Mouse (Mus musculus) retina, postnatal 7 days (tissue): ENCODE measurements at regions not wholly inside any gene's neighbourhood (a gene's known extent, or its start where the extent isn't known, plus 50 kb on each side); places are given as distances from the start of the nearest gene placed in this dataset.

Source experiments
- DNase-seq: peaks from one replicate; pipeline ENCODE4 v3.0.0-alpha.2; 2012; ENCODE audit warnings: low read depth, low spot score

- DNase-seq, result no peak
Measured at GRCm38 (mm10) chr11:18165609-18166347, 212.1 kb upstream of the Etaa1 start.

- no peak for DNase-seq
Measured at GRCm38 (mm10) chr11:18164025-18164423, 210.3 kb upstream of the Etaa1 start.

GRCm38 (mm10) chr11:18163156-18164024 lies 209.7 kb upstream of the Etaa1 start:
- DNase-seq, result no peak

- no peak for DNase-seq
Measured at GRCm38 (mm10) chr11:18156506-18156905, 202.8 kb upstream of the Etaa1 start.

- DNase-seq, result peak; percentile 30
Measured at GRCm38 (mm10) chr11:18151788-18152563, 198.3 kb upstream of the Etaa1 start.

- no peak for DNase-seq
Measured at GRCm38 (mm10) chr11:18151369-18151768, 197.7 kb upstream of the Etaa1 start.

- DNase-seq, result no peak
Measured at GRCm38 (mm10) chr11:18127488-18127887, 173.8 kb upstream of the Etaa1 start.

GRCm38 (mm10) chr11:18123031-18123430 lies 169.4 kb upstream of the Etaa1 start:
- no peak for DNase-seq

GRCm38 (mm10) chr11:18122616-18123015 lies 168.9 kb upstream of the Etaa1 start:
- DNase-seq, result no peak

- DNase-seq, result no peak
Measured at GRCm38 (mm10) chr11:18115693-18116450, 162.2 kb upstream of the Etaa1 start.

- no peak for DNase-seq
Measured at GRCm38 (mm10) chr11:18102841-18103240, 149.2 kb upstream of the Etaa1 start.

- no peak for DNase-seq
Measured at GRCm38 (mm10) chr11:18075840-18076435, 122.3 kb upstream of the Etaa1 start.

GRCm38 (mm10) chr11:18070586-18071306 lies 117.1 kb upstream of the Etaa1 start:
- no peak for DNase-seq

- no peak for DNase-seq
Measured at GRCm38 (mm10) chr11:18070032-18070374, 116.3 kb upstream of the Etaa1 start.

- DNase-seq, result no peak
Measured at GRCm38 (mm10) chr11:18069348-18070031, 115.8 kb upstream of the Etaa1 start.

- no peak for DNase-seq
Measured at GRCm38 (mm10) chr11:18068085-18068484, 114.4 kb upstream of the Etaa1 start.

- no peak for DNase-seq
Measured at GRCm38 (mm10) chr11:18067676-18068075, 114.0 kb upstream of the Etaa1 start.

GRCm38 (mm10) chr11:18041589-18041988 lies 87.9 kb upstream of the Etaa1 start:
- DNase-seq, result no peak

- DNase-seq, result no peak
Measured at GRCm38 (mm10) chr11:18031049-18031448, 77.4 kb upstream of the Etaa1 start.

GRCm38 (mm10) chr11:18022065-18022464 lies 68.4 kb upstream of the Etaa1 start:
- no peak for DNase-seq
